Mouse (Mus musculus) gastrocnemius, postnatal 4 days (tissue): ENCODE measurements around the gene Gng5. TPM values are rescaled to one million over a fixed set of nuclear protein-coding genes. Genes with fewer than 3 reads are reported as not detected.
A peak's percentile ranks its signal among the peaks of the same experiment; 100 is the strongest.

ENCODE experiments used
- DNase-seq, 2 experiments: peaks; one replicate each; pipeline ENCODE4 v3.0.0; 2021 to 2022; ENCODE audit warnings: low spot score in 2 of 2, mixed read lengths in 2 of 2
- long read RNA-seq, 2 experiments: library from polyadenylated mRNA; stranded (forward); transcript quantifications; one replicate each; pipeline ENCODE4 v2.0.0; 2021
- total RNA-seq, 2 experiments: library from RNA; stranded (reverse); gene quantifications; 2 replicates each; pipeline ENCODE4 v1.2.3; 2021

Gene Gng5
- 100 to 1,000 TPM; 238 to 270 TPM for total RNA-seq
- long read RNA-seq, experiment 1, transcript Gng5-201 (3 exons, 593 nt) = major isoform, 150 of 151 reads
- long read RNA-seq, experiment 1, partial matches to known transcripts = 0 of 151 reads
- long read RNA-seq, experiment 1, other reads (novel, unspliced or antisense) = 0 of 151 reads
- long read RNA-seq, experiment 2, transcript Gng5-201 (3 exons, 593 nt) = major isoform, 145 of 148 reads
- long read RNA-seq, experiment 2, partial matches to known transcripts = 0 of 148 reads
- long read RNA-seq, experiment 2, other reads (novel, unspliced or antisense) = 2 of 148 reads

DNA sequence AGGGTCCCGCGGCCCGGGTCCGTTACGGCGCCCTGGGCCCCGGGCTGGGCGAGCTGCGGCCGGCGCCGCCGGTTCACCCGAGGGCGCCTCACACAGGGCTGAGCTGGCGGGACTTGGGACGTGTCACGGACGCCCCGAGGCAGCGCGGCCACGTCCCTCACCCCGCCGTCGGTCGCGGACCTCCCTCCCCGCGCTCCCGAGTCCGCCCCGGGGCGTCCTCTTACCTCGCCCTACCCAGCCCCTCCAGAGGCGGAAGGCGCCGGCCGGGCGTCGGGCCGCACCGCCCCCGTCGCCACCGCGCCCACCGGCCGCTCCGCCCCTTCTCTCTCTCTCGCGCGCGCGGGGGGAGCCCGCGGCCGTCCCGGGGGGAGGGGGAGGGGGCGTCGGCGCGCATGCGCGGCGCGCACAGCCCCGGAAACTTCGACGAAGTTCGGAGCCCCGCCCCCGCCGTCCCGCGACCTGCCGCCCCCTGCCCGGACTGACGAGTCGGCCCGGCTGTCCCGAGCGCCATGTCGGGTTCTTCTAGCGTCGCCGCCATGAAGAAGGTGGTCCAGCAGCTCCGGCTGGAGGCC lies at the start of gene Gng5, which contains the start of gene Spata1:
TSS of gene Gng5 (plus strand) at position 377 of the 572 bp plus-strand sequence.
TSS of gene Spata1 (minus strand) at position 323 of the 572 bp plus-strand sequence.
- DNase-seq = peak; percentile 89 to 93

DNA sequence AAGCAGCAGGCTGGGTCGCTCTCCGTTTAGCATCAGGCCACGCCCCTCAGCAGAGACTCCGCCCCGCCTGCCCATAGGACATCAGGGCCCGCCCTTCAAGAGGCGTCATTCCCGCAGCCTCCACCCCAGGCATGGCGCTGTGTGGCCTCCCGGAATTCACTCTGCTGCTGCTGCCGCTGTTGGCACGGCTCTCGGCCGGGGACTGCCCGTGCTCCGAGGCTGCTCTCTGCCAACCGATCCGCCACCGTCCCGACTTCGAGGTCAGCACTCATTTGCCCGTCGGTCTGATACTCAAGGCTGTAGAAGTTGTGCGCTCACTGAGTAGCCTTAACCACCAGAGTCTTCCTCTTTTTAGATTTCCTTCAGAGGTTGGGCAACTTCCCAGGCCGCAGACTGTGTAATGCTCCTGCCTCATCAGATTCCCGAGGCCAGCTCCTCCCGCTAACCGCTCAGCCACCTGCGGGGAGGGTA lies 49.2 kb upstream of the Gng5 start:
- DNase-seq = peak; percentile 88 to 93

DNA sequence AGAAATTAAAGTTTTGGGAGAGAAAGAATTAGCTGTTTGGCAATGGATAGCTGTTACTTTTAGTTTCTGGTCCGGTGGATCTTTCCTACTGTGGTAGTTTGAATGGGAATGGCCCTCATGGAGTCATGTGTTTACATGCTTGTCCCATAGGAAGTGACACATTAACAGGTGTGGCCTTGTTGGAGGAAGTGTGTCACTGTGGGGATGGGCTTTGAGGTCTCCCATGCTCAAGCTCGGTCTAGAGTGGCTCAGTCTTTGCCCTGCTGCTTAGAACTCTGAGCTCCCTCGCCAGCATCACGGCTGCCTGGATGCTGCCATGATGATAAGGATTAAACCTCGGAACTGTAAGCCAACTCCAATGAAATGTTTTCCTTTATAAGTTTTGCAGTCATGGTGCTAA lies 48.2 kb upstream of the Gng5 start:
- no peak for DNase-seq

DNA sequence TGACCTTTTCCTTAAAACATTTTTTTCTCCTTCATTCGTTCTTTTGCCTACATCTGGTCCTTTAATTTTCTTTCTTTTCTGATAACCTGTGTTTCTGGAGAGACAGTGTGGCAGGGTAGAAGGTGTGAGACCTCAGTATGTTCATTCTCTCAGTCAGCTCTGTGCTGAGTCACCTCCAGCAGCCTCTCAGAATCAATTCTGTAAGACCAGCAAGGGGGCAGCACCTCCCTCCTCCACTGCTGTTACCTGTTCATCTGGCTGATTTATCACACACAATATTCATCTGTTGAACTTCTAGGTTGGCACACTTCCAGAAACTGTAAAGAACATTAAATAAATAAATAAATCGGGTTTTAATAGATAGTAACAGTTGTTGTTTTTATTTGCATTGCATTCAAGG lies 36.7 kb upstream of the Gng5 start:
- no peak for DNase-seq

DNA sequence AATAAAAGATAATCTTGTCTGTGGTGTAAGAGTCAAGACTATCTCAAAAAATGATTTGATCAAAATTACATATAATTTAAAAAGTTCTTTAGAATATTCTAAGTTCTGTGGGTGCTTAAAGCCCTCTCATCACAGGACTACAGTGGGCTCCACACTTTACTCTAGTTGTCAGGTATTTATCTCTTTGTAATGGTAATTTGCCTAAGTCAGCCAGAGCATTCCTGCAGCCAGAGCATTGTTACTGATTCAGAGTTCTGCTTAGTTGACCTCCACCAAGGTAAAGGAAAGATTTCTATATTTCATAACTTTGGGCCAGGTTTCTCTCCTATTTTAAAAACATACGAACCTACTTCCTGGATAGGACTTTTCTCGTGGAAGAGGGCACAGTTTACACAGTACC lies 30.4 kb upstream of the Gng5 start:
- DNase-seq = no peak

DNA sequence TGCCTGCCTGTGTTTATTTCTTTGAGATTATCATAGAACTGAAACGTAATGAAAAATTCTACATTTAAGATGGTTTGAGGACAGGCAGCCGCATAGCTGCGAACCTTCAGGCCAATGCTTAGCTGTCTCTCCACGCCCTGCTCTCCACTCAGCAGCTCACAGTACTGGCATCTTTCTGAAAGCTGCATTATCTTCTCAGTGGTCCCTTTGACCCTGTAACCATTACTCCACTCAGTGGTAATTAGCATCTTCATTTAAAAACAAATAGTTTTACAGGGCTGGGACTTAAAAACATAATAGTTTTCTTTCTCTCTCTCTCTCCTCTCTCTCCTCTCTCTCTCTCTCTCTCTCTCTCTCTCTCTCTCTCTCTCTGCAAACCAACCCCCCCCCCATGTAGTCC lies 26.9 kb upstream of the Gng5 start:
- DNase-seq = no peak

DNA sequence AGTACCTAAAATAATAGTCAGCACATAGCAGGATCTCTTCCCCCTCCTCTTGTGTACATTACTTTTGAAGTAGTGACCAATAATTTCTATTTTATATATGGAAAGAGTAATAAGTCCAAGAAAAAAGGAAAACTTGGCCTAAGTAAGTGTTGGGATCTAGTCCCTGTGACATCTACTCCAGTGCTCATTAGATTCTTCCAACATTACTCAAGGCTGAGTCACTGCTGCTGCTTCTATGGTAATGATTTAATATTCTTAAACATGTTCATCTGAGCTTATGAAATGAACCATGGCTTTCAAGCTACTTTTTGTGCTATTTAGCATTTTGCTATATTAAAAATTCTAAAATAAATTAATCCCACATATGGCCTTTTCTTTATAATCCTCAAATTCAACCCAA lies 25.9 kb upstream of the Gng5 start:
- DNase-seq = no peak

DNA sequence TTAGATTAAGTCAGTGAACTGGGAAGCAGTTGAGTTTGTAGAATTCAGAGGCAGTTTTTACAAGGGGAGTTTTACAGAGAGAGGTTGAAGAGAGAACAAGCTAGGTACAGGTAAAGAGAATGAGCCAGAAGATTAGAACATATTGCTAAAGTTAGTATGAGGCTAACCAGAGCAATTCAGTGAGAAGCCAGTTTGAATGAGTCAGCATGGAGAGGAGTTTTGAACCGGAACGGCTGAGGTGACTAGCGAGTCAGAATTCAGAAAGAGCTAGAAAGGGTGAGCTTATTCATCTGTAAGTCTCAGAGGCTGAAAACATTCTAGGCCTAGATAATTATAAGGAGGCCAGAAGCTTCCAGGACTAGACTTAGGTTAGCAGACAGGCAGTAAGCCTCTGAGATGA lies 25.2 kb upstream of the Gng5 start:
- DNase-seq = no peak

DNA sequence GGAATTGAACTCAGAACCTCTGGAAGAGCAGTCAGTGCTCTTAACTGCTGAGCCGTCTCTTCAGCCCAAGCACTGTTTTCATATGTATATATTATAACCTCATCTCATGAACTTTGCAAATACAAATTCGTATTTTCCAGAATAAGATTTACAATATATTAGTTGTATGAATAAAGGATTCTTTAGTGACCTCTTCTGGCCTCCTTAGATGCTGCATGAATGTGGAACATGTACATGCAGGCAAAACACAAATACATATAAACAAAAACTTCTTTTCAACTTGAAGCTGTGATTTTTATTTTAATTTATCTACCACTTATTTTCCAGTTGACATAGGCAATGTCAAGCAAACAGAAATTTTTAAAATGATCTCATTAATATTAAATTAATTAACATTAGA lies 17.6 kb upstream of the Gng5 start:
- DNase-seq = no peak

DNA sequence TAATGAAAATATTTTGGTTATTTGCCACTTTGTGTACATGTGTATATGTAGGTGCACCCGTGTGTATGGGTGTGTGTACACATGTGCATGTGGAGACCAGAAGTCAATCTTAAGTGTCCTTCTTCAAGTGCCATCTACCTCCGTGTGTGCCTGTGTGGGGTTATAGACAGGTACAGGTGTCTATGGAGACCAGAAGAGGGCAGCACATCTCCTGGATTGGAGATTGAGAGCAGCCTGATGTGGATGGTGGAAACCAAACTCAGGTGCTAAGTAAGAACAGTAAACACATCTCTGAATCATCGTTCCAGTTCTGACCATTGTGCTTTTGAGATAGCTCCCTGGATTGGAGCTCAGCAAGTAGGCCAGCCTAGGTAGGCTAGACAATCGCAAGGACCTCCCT lies 13.1 kb upstream of the Gng5 start:
- no peak for DNase-seq

DNA sequence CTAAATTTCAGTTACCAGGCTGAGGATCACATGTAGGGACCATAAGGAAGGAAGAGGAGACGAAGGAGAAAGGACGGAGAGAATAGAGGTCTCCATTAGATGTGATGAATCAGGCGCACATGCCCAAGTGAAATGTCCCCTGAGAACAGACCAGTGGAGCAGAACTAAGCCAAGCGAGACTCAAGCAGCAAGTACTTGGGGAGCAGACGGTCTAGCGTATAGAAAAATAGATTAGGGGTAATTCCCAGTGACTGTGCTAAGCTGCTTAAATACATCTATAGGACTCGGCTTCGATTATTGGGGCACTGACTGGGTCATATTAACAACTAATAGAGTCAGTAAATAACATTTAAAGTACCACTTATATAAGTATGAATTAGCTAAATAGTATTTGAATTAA lies 4.7 kb upstream of the Gng5 start:
- DNase-seq = no peak

DNA sequence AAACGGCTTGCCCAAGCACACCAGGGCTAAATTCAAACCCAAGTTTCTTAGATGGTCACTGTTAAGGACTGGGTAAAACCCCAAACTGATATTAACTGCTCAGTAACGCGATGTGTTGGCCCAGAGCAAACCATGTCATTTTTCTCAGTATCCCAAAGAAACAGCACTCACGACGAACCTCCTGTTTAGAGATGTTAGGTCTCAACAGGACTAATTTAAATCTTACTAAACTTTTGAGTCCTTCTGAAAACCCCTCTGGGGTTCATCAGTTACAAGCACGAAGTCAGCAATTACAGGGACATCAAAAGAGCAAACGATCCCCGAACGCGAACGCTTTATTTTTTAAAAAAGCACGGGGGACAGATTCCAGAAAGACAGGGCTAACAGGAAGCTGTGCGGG lies 618 bp upstream of the Gng5 start:
- no peak for DNase-seq

DNA sequence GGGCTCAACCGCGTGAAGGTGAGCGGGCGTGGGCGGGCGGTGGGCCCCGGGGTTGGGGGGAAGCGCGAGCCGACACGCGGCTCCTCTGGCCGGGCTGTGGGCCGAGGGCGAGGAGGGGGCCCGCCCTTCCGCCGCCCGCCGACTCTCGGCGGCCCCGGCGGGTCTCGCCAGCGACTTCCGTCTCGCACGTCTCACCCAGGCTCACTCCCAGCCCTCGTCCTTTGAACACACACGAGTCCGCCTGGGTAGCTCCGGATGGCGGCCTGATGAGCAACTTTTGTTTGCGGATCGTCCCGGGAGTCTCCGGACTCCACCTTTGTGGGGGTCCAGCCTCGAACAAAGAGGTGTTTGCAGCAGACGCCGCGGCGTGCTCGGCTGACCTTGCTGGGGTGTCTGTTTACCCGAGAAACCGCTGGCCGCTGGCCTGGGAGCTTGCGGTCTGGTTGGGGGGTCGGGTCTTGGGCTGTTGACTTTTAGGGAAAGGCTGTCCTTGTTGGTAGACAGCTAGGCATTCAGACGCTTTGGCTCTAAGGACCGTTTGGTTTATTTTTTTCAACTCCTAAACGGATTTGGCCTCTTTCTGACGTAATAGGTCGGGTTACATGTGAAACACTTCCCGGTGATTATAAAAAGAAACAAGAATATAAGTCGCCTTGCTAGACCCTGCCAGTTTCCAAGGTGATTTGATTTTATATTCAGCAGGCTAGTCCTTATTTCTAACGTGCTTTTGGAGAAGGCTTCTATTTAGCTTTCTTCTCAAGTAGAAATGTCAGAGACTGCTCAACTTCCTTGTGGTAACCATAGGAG lies 599 bp downstream of the Gng5 start:
- DNase-seq = peak in 1 of 2 experiments; percentile 72

DNA sequence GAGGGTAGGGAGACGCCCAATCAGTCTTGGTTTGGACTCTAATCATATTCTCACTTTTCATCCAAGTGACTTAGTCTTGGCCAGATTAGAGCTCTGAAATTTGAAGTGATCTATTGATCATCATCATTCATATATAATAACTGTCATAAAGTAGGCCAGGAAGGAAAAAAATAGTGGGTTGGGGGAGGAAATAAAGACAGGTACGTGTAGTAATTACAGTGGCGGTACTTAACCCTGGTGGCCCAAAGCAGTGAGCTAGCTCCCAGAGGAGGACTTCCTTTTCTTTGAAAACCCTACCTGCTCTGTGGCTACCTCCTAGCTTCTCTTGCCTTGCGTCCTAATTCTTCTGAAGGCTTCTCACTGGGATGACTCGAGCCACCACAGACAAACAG lies 1.2 kb downstream of the Gng5 start:
- no peak for DNase-seq

DNA sequence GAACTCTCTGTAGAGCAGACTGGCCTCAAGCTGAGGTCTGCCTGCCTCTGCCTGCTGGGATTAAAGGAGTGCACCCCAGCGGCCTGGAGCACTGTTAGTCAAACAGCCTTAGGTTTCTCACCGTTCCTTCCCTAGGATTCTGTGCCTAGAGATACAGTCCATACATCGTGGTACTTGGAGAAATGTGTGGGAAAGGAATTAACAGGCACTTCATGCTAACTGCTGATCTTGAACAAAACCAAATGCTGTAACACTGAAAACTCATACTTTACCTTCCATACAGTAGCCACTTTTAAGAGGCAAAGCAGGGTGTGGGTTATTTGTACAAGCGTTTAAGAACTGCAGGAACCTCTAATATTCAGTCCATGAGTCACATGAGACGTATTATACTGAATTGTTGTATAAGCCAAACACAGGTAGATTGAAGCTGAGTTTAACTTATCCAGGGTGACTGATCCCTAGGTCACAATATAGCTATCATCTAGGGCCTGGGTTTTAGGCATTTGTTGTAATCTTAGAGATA lies 2.1 kb downstream of the Gng5 start:
- no peak for DNase-seq

DNA sequence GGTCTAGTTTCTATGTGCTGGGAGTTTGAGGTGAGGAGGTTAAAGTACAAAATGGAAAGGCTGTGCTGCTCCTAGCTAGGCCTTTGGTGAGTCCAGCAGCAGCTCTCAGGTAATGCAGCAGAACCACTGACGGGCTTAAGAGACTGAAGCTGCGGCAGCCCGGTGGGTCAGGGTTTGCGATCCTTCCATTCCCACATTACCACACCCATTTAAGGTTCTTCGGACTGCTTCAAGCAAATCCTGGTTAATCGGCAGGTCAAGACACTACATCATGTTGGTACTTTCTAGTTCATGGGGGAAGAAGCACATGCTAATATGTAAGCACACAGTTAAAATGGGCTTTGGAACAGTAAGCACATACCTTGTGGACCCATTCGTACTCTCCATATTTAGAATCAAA lies 7.1 kb downstream of the Gng5 start:
- no peak for DNase-seq

DNA sequence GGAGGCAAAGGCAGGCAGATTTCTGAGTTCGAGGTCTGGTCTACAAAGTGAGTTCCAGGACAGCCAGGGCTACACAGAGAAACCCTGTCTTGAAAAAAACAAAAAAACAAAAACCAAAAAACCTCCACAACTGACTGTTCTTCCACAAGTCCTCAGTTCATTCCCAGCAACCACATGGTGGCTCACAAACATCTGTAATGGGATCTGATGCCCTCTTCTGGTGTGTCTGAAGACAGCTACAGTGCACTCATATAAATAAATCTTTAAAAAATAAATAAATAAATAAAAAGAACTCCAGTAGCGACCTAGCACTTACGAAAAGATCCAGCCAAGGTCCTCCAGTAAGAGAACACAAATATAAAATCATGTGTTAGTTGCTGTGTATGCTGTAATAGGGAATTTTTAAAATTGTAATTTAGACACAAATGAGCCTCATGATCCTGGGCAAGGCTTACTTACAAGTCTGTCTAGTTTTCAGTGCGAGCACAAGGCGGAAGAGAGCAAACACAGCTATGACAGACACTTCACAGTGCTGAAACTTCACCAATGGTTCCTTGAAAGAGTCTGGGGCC lies 20.7 kb downstream of the Gng5 start:
- DNase-seq = no peak

DNA sequence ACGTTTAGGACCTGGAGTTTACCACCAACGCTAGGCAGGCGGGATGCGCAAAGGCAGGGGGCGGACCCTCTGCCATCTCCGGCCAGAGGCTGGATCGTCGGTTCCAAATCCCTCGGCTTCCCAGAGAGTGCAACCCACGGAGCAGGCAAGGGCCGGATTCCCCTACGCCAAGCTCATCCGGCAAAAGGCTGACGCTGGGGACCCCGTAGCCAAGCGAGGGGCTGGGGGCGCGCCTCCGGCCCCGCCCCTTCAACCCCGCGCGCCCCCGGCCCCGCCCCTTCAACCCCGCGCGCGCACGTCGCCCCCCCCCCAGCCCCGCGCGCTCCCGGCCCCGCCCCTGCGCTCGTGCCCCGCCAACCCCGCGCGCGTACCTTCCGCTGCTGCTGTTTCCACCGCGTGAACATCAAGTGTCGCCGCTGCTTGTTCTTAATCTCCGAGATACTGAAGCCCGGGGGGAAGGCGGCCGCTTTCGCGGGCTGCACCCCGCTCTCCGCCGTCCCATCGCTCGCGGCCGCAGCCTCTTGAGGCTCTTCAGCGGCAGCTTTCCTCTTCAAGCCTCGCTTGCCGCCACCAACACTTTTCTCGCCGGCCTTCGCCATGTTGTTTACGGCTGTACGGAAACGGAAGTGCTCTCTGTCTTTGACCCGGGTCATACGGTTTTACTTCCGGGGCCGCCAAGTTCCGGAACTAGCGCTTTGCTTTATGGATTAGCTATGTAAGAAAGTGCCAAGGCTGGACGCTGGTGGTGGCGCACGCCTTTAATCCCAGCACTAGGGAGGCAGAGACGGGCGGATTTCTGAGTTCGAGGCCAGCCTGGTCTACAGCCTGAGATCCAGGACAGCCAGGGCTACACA lies 21.4 kb downstream of the Gng5 start, which contains the start of gene Rpf1:
TSS of gene Rpf1 (minus strand) at position 632 of the 854 bp plus-strand sequence.
- peak; percentile 69 to 90 for DNase-seq

DNA sequence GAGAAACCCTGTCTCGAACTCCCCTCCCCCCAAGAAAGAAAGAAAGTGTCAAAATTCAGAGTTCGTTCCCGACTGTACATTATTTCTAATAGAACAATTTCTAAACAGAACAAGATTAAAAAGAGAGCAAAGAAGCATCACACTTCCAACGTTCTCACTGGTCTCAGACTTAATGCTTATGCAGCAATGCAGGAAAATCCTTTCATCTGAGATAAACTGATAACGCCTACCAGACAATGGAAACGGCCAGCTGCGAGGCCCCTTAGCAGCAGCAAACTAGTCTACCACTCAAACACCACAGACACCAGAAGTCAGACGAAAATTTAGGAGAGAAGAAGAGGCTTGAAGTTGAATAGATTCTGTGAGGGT lies 22.0 kb downstream of the Gng5 start:
- DNase-seq = no peak

DNA sequence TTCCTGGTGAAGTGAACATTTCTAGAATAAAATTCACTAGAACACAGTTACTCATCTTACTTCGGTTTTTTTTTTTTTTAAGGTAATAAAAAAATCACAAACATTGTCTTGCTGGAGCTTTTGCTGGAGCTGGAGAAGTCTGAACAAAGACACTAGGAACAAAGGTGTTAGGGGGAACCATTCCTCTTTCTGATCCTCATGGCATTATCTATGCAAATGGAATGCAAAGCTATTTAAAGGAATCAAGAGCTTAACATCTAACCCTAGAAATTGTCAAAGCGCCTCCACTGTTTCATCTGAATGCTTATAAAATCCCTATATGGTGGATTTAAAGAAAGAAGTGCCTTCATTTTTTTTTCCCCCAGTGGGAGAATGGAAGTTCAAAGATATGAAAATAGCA lies 28.7 kb downstream of the Gng5 start:
- no peak for DNase-seq

DNA sequence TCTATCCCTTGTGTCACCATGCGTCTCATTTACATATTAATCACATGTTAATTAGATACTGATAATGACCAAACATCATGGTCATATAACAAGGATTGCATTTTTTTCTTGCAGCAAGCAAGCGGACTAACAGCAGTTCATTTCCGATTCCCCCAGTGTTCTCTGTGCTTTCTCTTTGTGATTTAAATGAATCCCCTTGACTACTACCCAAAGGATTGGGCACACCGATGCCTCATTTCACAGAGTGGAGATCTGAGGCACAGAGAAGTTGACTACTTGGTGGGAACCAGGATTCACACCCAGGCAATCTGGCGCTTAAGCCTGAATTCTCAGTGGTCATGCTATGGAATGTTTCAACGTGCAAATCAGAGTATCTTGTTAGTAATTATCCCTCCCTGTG lies 35.4 kb downstream of the Gng5 start:
- no peak for DNase-seq
